Mouse (Mus musculus): ENCODE measurements around the gene Folr1.

Gene Folr1

DNA sequence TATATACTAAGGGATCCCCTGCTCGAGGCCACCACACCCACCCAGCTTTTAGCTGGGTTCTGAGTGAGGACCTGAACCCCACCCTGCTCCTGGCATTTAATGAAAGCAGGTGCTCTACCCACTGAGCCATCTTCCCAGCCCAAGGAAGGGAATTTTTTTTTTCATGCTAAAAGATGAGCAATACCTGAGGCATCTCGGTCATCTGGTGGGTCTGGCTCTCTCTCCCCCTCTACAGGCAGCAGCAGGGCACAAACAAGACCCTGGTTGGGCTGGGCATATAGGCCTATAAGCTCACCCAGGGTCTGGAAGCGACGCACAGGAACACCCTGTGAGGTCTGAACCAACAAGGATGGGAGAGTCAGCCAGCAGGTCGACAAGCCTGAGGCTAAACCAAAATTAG, 37.2 kb downstream of the Folr1 start:
- peak; percentile 55 for DNase-seq (ENCODE audit: low read depth, low spot score)

DNA sequence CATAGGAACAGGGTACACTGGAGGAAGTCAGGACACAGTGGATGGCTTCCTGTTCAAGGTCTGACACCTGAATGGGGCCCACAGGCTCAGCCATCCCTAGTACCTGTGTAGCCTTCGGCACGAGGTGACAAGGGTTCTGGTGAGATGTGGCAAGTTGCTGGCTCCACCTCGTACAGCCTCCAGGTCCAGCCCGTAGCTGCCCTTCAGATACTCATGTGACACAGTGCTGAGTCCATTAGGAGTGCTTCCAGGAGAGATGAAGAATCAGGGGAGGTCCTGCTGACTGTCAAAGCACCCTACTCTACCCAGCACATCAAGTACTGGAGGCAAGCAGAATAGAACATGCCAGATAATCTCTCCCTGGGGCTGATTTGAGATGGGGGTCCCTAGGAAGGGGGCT, 38.2 kb downstream of the Folr1 start:
- no peak for DNase-seq (ENCODE audit: low read depth, low spot score)

DNA sequence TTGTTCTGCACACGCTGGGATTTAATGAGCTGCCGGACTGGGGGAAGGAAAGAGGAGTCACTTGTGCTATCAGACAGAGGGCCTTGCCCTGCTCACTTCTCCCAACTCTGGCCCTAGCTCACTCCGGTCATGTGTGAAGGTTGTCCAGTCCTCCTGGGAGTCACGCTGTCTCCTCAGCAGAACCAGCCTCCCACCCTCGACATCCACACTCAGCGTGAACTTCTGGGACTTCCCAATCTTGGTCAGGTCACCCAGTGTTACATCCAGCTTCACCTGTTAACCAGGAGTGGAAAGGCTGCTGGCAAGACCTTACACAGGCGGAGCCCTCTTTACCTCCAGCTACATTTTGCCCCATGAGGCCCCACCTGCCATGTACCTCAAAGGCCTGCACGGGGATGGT, 39.2 kb downstream of the Folr1 start:
- DNase-seq (ENCODE audit: low read depth, low spot score), result no peak

DNA sequence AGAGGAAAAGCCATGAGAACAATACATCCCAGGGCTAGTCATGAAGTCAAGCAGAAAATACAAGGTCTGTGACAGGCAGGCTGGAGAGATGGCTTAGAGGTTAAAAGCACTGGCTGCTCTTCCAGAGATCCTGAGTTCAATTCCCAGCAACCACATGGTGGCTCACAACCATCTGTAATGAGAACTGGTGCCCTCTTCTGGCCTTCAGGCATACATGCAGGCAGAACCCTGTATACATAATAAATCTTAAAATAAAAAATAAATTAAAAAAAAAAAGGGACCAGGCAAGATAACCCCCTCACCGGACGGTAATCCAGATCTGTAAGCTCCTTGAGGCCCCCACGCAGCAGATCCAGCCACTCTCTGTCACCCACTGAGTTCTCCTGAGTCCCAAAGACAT, 40.2 kb downstream of the Folr1 start:
- no peak for DNase-seq (ENCODE audit: low read depth, low spot score)

DNA sequence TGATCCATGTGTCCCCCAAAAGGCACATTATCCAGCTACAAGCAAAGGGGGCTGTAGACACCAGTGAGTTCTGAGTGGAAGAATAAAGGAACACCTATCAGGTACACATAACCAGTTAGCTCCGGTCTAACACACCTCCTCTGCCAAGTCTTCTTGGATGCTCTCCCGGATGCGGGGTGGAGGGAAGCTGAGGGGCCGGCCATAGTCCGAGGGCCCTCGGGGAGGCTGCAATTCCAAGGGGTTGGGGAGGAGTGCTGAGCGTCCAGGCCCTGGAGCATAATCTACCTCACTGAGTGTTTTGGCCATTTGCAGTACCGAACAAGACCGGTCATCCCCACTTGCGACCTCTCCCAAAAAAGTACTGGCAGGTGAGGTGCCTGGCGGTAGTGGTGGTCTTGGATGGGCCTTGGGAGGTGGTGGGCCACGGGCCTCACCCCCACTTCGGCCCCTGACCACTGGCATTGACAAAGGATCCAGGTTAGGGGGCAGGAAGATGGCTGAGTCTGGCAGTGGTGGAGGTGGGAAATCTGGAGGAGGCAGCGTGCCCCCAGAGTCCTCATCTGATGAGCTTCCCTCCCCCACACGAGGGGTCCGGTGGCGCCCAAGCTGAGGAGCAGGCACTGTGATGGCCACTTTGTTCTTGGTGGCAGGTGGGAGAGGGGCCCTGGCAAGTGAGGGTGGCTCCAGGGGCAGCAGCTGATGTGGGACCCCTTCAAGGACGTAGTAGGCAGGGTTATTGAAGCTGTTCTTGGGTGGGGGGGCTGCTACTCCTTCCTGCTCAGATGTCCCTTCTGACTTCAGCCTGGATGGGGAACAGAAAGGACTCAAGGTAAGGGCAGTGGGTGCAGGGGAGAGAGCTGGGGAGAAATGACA, 46.6 kb downstream of the Folr1 start:
- DNase-seq (ENCODE audit: low read depth, low spot score), result no peak

DNA sequence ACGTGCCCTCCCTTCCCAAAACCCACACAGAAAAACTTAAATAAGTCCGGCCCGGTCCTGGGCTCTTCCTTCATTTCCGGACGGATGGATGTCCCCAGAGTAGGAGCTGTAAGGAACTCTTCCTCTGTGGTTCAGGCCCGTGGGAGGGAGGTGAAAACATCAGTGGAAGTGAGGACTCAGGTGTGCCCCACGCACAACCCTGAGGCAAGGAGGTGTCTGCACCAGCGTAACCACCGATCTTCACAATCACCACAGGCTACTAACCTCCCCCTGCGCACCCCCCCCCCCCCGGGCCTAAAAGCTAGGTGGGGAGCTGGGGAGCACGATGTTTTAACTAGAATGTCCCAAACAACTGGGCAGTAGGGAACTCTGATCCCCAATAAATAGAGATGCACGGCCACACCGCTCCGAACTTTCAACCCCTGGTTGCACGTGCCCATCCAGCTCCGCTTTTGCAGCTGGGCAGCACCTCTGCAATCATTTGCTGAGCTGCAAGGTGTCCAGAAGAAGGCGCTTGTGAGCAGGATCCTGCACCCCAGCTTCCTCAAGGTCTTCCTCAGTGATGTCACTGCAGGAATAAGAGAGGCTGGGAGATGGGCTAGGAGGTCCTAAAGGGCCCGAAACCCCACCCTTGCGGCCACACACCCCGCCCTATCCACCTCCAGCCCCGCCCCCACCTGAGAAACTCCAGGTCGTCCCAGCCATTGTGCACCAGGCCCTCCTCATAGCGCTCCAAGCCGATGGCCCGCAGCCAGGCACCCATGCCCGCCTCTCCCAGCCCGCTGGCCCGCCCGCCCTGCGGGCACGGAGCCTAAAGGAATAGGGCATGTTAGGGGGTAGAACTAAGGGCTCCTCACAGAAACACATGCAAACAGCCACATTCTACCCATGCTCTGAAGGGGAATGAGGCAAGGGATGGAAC, 47.5 kb downstream of the Folr1 start:
- DNase-seq (ENCODE audit: low read depth, low spot score), result peak; percentile 73

DNA sequence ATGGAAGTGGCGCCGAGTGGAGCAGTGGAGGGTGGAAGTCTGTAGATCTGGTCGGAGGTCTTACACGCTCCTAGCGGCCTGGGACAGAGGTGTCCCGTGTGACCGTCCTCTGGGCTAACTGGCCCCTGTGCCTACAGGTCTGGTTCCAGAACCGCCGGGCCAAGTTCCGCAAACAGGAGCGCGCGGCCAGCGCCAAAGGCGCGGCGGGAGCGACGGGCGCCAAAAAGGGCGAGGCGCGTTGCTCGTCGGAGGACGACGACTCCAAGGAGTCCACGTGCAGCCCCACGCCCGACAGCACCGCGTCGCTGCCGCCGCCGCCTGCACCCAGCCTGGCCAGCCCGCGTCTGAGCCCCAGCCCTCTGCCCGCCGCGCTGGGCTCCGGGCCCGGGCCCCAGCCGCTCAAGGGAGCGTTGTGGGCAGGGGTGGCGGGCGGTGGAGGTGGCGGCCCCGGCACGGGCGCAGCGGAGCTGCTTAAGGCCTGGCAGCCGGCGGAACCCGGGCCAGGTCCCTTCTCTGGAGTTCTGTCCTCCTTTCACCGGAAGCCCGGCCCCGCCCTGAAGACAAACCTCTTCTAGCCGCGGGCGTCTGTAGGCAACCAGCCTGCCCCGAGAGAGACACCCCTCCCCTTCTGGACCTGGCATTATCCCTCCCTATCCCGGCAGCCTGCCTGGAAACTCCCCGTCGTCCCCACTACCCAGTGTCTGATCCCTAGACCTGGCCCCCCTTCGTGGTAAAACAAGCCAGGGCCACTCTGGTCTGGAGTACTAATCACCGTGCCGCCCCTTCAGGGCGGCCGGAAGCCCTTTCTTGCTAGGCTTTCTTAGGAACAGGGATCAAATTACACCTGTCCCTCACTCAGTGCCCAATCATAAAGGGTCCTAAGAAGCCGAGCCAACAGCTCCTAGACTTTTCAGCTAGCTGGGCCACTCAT, 48.8 kb downstream of the Folr1 start:
- DNase-seq (ENCODE audit: low read depth, low spot score), result peak; percentile 84

DNA sequence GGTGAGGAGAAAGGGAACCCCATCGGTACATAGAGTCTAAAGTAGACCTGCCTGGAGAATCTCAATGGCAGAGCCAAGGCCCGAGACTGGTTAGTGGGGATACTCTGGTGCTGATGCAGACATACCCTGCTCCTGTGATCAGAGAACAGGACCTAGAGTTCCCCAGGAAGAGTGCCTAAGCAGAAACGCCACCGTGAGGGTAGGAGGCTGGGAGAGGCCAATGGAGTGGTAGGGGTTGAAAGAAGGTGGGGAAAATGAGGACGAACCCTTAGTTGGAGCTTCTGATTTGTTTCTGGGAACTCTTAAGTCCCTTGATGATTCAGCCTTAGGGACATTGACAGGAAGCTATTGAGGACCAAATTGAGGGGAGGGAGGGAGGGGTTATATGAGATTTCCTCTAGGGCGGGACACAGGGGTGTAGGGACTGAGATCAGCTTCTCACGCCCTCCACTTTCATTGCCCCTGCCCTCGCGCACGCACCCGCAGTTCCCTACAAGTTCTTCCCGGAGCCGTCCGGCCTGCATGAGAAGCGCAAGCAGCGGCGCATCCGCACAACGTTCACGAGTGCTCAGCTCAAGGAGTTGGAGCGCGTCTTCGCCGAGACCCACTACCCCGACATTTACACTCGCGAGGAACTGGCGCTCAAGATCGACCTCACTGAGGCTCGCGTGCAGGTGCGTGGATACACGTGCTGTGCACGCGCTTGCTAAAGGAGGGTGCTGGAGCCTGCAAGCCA, 50.1 kb downstream of the Folr1 start:
- DNase-seq (ENCODE audit: low read depth, low spot score), result peak; percentile 63

DNA sequence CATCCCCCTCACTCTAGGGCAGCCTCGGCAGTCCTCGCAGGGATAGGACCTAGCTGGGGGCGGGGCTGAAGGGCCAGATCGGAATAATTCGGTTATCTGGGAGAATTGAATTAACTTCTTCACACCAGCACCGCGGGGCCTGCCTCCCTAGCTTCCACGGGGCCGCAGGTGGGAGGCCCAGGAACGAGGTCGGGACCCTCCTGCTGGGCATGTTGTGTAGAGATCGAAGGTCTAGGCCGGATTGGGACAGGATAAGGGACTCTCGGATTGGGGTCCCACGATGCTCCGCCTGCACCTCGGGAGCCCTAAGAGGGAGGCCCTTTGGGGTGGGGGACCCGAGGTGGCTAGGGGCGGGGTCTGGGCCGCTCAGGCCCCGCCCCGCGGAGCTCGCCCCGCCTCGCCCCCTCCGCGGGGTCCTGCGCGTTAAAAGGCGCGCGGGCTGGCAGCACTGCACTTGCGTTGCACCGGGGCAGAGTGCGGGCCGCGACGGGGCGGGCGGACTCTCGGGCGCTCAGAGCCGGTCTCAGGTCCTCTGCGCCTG, 52.7 kb downstream of the Folr1 start, which contains the start of gene Phox2a:
Gene Phox2a, plus strand, starts transcription at position 453 of the 541 bp plus-strand sequence.
- peak; percentile 60 for DNase-seq (ENCODE audit: low read depth, low spot score)

All from ZHBTc4 (cell line).